Mouse (Mus musculus): Measurements from ENCODE around the gene Rptn.

The Rptn gene

DNA sequence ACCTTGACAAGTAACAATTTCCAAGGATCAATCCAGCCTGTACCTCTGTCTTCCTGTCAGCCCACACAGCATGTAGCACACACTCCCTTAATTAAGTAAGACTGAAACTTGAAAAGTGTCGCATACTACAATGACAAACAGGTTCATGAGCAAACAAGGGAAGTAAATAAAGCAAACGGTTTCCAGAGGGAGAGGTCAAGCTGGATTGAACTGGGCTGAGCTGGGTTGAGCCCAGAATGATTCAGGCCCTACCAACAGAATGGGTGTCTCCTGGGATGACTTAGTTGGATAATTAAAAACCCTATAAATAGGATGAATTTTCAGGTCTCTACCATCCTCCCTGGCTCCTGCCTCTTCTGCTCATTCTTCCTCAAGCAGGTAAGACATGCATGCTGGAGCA is at the start of gene Rptn:
Rptn (plus strand) TSS at position 334 of the 400 bp plus-strand sequence.
- no peak for DNase-seq (ENCODE audit: low spot score)

- no peak for DNase-seq (ENCODE audit: low spot score)
Observed at GRCm38 (mm10) chr3:93346896-93347295, 46.6 kb upstream of the Rptn start.

- DNase-seq (ENCODE audit: low spot score), result peak; percentile 72
Observed at GRCm38 (mm10) chr3:93360045-93360444, 33.5 kb upstream of the Rptn start.

DNA sequence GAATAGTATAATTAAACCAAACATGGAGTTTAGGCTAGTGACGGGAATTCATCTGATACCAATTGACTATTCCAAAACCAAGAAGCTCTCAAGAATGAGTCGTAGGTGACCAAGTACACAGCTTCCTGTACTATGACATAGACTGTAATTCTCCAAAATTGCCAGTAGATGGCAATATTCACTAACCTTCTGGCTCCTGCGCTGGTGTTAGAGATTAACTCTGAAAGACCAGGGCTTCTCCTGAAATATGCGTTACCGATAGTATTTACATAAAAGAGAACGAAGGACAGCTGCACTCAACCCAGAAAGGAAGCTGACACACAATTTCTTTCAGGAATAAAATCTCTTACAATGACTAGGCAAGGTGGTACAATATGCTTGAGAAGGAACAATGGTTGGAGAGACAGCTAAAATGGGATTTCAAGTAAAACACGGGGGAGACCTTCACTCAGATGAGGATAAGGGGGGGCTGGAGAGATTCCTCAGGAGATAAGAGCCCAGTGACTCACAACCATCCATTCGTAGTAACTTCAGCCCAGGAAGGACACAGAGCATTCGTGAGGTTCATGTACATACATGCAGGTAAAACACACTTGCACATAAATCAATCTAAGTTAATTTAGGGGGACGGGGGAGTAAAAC is 31.4 kb upstream of the Rptn start:
- DNase-seq (ENCODE audit: low spot score), result no peak

GRCm38 (mm10) chr3:93366966-93367575 is 26.4 kb upstream of the Rptn start:
- DNase-seq (ENCODE audit: low spot score), result peak; percentile 32

DNA sequence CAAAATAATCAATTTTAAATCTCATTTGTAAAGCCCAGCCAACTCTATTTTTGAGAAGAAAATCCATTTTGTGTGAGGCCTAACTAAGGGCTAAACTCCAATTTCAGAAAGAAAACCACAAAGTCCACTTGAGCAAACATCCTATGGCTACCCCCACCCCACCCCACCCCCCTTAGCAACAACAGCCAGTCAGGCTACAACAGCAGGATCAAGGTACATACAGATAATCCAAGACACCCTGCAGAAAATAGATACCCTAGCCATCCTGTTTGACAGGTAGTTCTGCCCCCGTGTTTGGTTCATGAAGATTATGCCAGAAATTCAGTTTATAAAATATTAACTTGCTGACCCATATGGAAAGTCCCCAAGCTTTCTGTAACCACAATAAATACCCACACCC is 25.3 kb upstream of the Rptn start:
- no peak for DNase-seq (ENCODE audit: low spot score)

DNA sequence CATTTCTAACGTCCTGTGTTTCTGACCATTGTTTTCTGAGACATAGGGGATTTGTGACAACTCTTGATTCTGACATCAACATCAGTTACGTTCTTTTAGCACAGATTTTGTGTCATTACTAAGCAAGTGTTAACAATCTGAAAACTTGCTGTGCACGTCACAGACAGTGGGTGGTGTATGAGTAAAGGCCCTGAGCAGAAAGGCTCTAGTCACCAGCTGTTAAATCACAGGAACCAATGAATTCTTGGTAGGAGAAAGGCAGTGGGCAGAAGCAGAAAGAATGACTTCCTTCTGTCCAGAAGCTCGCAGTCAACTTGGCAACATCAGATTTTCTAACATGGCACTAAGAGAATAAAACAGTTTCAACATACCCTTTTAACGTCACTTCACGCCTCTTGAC is 20.1 kb upstream of the Rptn start:
- no peak for DNase-seq (ENCODE audit: low spot score)

DNA sequence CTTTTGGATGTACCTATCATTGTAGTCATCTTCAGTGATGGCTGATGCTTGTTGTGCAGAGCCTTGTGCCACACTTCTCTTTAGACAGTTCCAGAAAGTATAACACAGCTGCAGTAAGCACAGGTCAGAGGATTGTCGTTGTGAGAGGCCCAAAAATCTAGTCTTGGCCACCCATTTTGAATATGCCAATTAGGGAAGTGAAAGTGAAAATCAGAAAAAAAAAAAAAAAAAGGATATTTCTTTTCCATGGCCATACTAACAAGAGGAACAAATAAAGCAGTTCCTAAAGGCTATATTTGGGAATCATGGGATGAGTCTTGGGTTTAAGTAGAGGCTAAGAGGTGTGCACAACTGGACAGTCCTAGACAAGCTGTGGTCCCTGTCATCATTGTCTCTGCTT is 18.3 kb upstream of the Rptn start:
- DNase-seq (ENCODE audit: low spot score), result no peak

DNA sequence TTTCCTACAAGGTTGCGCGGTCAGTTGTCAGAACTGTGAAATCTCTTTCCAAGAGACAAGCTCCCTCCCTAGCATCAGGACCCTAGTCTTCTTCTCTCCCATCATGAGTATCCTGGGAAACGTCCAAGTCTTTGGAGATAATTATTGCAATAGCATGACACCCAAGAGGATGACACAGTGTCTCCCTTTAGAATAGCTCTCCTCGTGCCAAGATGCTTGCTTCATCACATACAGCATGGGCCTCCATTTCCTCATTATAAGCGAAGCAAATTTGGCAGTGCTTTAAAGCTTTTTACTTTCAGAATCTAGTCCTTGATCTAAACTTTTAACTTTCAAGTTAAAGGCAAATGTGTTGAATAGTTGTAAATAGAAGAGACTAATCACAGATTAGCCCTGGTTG is 17.9 kb upstream of the Rptn start:
- DNase-seq (ENCODE audit: low spot score), result no peak

GRCm38 (mm10) chr3:93378146-93378545 is 15.4 kb upstream of the Rptn start:
- DNase-seq (ENCODE audit: low spot score), result no peak

GRCm38 (mm10) chr3:93403936-93404335 is 10.4 kb downstream of the Rptn start:
- no peak for DNase-seq (ENCODE audit: low spot score)

DNA sequence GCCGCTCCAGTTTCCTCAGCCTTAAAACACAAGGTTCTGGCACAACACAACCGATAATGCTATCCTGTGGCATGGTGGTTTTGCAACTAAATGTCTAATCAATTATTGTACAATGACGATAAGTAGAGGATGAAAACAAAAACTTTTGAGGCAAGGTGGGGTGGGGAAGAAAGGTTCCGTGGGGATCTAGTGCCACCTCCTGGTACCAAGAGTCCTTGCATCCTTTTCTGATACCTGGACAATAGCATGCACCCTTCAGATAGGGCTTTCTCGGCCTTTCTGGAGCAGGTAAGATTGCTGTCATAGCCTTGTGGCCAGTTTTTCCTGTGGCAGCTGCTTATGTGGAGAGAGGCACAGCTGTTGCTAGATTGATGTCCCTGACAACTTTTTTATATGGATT is 13.5 kb downstream of the Rptn start:
- DNase-seq (ENCODE audit: low spot score), result peak; percentile 11

DNA sequence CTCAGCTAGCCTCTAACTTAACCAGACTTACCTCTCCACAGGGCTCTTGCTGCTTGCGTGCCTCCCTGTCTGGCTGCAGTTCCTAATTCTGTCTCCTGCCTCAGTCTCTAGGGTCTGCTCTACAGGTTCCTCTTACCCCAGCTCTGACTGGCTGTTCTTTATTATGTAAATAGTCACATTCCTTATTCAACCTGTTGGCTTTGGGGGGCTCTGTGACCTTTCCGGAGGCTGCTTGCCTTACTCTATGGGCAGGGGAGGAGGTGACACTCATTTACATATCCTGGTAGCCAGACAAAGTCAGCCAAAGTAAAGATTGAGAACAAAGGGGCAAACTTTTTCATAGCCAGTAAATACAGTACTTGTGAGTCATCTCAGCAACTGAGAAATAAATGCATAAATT is 18.4 kb downstream of the Rptn start:
- DNase-seq (ENCODE audit: low spot score), result no peak

DNA sequence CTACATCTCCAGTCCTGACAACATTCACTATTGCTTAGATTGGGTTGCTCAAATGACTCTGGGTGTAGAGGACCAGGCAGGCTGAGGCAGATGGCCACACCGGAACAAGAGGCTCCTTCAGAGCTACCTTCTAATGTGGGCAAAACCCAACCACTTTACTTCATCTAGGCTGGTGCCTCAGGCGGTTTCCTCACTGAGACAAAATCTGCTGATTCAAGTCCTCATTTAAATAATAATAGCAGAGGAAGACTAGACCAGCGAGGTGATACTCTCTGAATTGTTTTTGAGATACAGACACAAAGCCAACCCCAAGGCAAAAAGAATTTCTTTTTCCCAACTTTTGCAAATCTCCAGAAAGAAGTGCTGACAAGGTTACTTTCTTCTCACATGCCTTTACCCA is 38.2 kb downstream of the Rptn start:
- DNase-seq (ENCODE audit: low spot score), result no peak

- DNase-seq (ENCODE audit: low spot score), result no peak
Observed at GRCm38 (mm10) chr3:93442030-93442429, 48.5 kb downstream of the Rptn start, which contains the start of gene Tchh. Tchh (plus strand) TSS chr3:93442330.

- peak; percentile 7 for DNase-seq (ENCODE audit: low spot score)
Observed at GRCm38 (mm10) chr3:93443501-93444101, 50.1 kb downstream of the Rptn start.

DNA sequence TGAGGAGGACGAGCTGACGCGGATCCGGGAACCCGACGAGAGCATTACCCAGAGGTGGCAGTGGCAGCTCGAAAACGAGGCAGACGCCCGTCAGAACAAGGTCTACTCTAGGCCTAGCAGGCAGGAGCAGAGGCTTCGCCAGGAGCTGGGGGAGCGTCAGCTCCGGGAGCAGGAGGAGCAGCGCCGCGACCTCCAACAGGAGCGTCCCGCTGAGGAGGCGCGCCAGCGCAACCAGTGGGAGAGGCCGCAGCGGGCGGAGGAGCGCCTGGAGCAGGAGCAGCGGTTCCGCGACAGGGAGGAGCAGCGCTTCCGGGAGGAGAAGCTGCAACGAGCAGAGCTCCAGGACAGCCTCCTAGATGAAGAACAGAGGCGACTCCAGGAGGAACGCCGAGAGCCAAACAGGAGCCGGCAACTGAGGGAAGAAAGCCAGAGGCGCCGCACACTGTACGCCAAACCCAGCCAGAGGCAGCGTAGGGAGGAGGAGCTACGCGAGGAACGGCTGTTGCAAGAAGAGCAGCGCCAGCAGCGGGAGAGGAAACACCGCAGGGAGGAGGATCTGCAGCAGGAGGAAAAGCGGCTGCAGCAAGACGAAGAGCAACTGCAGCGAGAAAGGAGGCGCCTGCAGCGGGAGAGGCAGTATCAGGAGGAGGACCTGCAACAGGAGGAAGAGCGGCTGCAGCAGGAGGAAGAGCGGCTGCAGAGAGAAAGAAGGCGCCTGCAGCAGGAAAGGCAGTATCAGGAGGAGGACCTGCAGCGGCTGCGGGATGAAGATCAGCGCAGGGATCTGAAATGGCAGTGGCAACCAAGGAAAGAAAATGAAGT is 51.1 kb downstream of the Rptn start:
- DNase-seq (ENCODE audit: low spot score), result peak; percentile 48

DNA sequence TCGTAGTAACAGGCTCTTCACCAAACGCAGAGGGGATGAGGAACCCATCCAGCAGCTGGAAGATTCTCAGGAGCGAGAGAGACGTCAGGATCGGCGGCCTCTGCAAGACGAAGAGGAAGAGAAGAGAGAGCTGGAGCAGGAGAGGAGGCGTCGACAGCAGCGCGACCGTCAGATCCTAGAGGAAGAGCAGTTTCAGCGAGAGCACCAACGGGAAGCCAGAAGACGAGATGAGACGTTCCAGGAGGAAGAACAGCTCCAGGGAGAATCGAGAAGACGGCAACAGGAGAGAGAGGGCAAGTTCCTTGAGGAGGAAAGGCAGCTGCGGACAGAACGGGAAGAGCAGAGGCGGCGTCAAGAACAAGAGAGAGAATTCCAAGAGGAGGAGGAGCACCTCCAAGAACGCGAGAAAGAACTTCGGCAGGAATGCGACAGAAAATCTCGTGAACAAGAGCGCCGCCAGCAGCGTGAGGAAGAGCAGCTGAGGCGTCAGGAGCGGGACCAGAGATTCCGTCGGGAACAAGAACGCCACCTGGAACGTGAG is 51.7 kb downstream of the Rptn start:
- DNase-seq (ENCODE audit: low spot score), result peak; percentile 11

GRCm38 (mm10) chr3:93446128-93446755 is 52.7 kb downstream of the Rptn start:
- DNase-seq (ENCODE audit: low spot score), result peak; percentile 7

- DNase-seq (ENCODE audit: low spot score), result peak; percentile 4
Observed at GRCm38 (mm10) chr3:93446756-93447137, 53.2 kb downstream of the Rptn start.

- peak; percentile 27 for DNase-seq (ENCODE audit: low spot score)
Observed at GRCm38 (mm10) chr3:93447138-93447841, 53.8 kb downstream of the Rptn start.

Measured in urinary bladder, postnatal 25 days (tissue).